In genomic region chr7:35128677-35129567, GRCm38 (mm10) we compare ENCODE assay signal across 17 mouse cellular contexts. TPM values are rescaled to one million over a fixed set of nuclear protein-coding genes. Genes with fewer than 3 reads are reported as not detected.
A peak's percentile ranks its signal among the peaks of the same experiment; 100 is the strongest.
DNase-seq lines count a peak whose midpoint lies in the region; ATAC-seq and TF ChIP-seq lines count a peak whose summit lies in the region.
"Had no signal": no experiment of that assay in that cellular context is flagged by ENCODE, and none has a peak within 500 bp of the region (broad histone marks: within the 10 kb centered on the region; RNA-seq: fewer than 3 reads in every experiment).

No protein-coding gene starts in this region.

- H3K9ac ChIP-seq in liver, embryonic 12.5 days, result no peak overlapping the region
- H3K9ac ChIP-seq in intestine, postnatal 0 days (ENCODE audit: low read depth, low read length), result no peak overlapping the region
- H3K9ac ChIP-seq in stomach, embryonic 15.5 days, result no peak overlapping the region
- H3K9ac ChIP-seq: forebrain, embryonic 13.5 days; heart, embryonic 12.5 days; midbrain, embryonic 12.5 days; neural tube, embryonic 12.5 days had no signal

- WGBS in liver, embryonic 12.5 days (ENCODE audit: insufficient replicate concordance), result 55% methylated on average over 17 of the region's 17 CpGs
- WGBS in intestine, postnatal 0 days, result 29% methylated on average over 17 of the region's 17 CpGs
- WGBS in stomach, embryonic 15.5 days, result 41% methylated on average over 17 of the region's 17 CpGs

- no peak overlapping the region for H3K27ac ChIP-seq in liver, embryonic 12.5 days
- peak overlapping the region; percentile 89 for H3K27ac ChIP-seq in brown adipose tissue, adult 24 weeks (replicated peaks; ENCODE audit: low read depth, low read length)
- no peak overlapping the region for H3K27ac ChIP-seq in intestine, postnatal 0 days (ENCODE audit: low read depth, low read length)
- no peak overlapping the region; the same call in 1 of the 2 replicates for H3K27ac ChIP-seq in stomach, embryonic 15.5 days
- H3K27ac ChIP-seq: forebrain, embryonic 13.5 days; midbrain, embryonic 12.5 days; neural tube, embryonic 12.5 days had no signal

- no peak for DNase-seq in liver
- DNase-seq in cerebellum, postnatal 4 days (ENCODE audit: low spot score in 2 of 2), result no peak
- DNase-seq: cerebellum, adult 9-10 months; gastrocnemius, postnatal 14 days; kidney, adult 8-10 months; spleen, adult 18-20 months; thymus, adult 18-20 months had no signal

- TF ChIP-seq CTCF in intestine, postnatal 0 days (IDR thresholded peaks at IDR 0.05; ENCODE audit: low read depth), result no peak

- no peak overlapping the region for H3K4me2 ChIP-seq in liver, embryonic 12.5 days
- H3K4me2 ChIP-seq in intestine, postnatal 0 days (replicated peaks; ENCODE audit: low read depth), result no peak overlapping the region
- no peak overlapping the region for H3K4me2 ChIP-seq in stomach, embryonic 15.5 days
- H3K4me2 ChIP-seq: forebrain, embryonic 13.5 days; heart, embryonic 12.5 days; midbrain, embryonic 12.5 days; neural tube, embryonic 12.5 days had no signal

- no peaks in the 10 kb centered on the region for H3K9me3 ChIP-seq in liver, embryonic 12.5 days (replicated peaks)
- H3K9me3 ChIP-seq in intestine, postnatal 0 days (ENCODE audit: control insufficient read depth), result no peaks in the 10 kb centered on the region
- no peaks in the 10 kb centered on the region for H3K9me3 ChIP-seq in stomach, embryonic 15.5 days
- H3K9me3 ChIP-seq: forebrain, embryonic 13.5 days; heart, embryonic 12.5 days; midbrain, embryonic 12.5 days; neural tube, embryonic 12.5 days had no signal

- 0 out of 2 replicates have a peak, but pooled peaks have one; percentile 14 for ATAC-seq in liver, embryonic 12.5 days
- peak; percentile 39; the same call in 1 of the 2 replicates for ATAC-seq in intestine, postnatal 0 days
- peak; percentile 45 for ATAC-seq in stomach, embryonic 15.5 days (ENCODE audit: insufficient read depth, low FRiP score, low read depth)
- ATAC-seq in megakaryocyte progenitor cell, adult 5-6 weeks (replicated peaks; ENCODE audit: poor library complexity), result no peak
- ATAC-seq: forebrain, embryonic 13.5 days had no signal

- no peaks in the 10 kb centered on the region for H3K36me3 ChIP-seq in liver, embryonic 12.5 days
- no peaks in the 10 kb centered on the region for H3K36me3 ChIP-seq in intestine, postnatal 0 days (ENCODE audit: control insufficient read depth, insufficient read depth)
- no peaks in the 10 kb centered on the region for H3K36me3 ChIP-seq in stomach, embryonic 15.5 days
- H3K36me3 ChIP-seq: heart, embryonic 12.5 days; midbrain, embryonic 12.5 days; neural tube, embryonic 12.5 days had no signal

- peaks cover 14% of the 10 kb centered on the region; the same call in 1 of the 2 replicates for H3K27me3 ChIP-seq in liver, embryonic 12.5 days (replicated peaks)
- no peaks in the 10 kb centered on the region for H3K27me3 ChIP-seq in intestine, postnatal 0 days (replicated peaks; ENCODE audit: control insufficient read depth, insufficient read depth, low read length)
- 0 out of 2 replicates have a peak, but pooled peaks cover 4% of the 10 kb centered on the region for H3K27me3 ChIP-seq in stomach, embryonic 15.5 days (replicated peaks)

- no peak overlapping the region for H3K4me3 ChIP-seq in liver, embryonic 12.5 days
- no peak overlapping the region for H3K4me3 ChIP-seq in brown adipose tissue, adult 24 weeks (ENCODE audit: insufficient read depth, low read depth, low read length)
- no peak overlapping the region for H3K4me3 ChIP-seq in intestine, postnatal 0 days (ENCODE audit: low read depth, low read length)
- H3K4me3 ChIP-seq in stomach, embryonic 15.5 days (replicated peaks), result no peak overlapping the region
- H3K4me3 ChIP-seq: forebrain, embryonic 13.5 days; heart, embryonic 12.5 days; midbrain, embryonic 12.5 days; neural tube, embryonic 12.5 days had no signal

- peaks cover 16% of the 10 kb centered on the region; the same call in 1 of the 2 replicates for H3K4me1 ChIP-seq in liver, embryonic 12.5 days
- peaks cover 26% of the 10 kb centered on the region for H3K4me1 ChIP-seq in brown adipose tissue, adult 24 weeks (ENCODE audit: control insufficient read depth, insufficient read depth, insufficient read length, low read length)
- no peaks in the 10 kb centered on the region for H3K4me1 ChIP-seq in intestine, postnatal 0 days (replicated peaks; ENCODE audit: control insufficient read depth, insufficient read depth, low read length)
- peaks cover 10% of the 10 kb centered on the region; the same call in 1 of the 2 replicates for H3K4me1 ChIP-seq in stomach, embryonic 15.5 days
- H3K4me1 ChIP-seq: midbrain, embryonic 12.5 days had no signal

RNA-seq across cellular contexts. Expression of gene Cebpa, which starts 9.8 kb away (rescaled TPM):
- polyA plus RNA-seq in liver, embryonic 12.5 days (2016; fragmentation: Nextera tagmentation; extraction: Ambion mirVana), result 11.5 and 11.6 TPM in 2 replicates
- polyA plus RNA-seq in brown adipose tissue, adult 24 weeks (2012; ENCODE audit: insufficient read depth, insufficient read length, missing spikeins), result 427 and 435 TPM in 2 replicates
- 25.1 and 28.0 TPM in 2 replicates for polyA plus RNA-seq in intestine, postnatal 0 days (2015; fragmentation: Nextera tagmentation; extraction: Ambion mirVana)
- polyA plus RNA-seq in stomach, embryonic 15.5 days (2015; fragmentation: Nextera tagmentation; extraction: Ambion mirVana), result 6.6 and 7.0 TPM in 2 replicates
- 70.5 and 75.2 TPM in 2 replicates for total RNA-seq in megakaryocyte progenitor cell, adult 5-6 weeks (2015)
- 27.2 and 29.0 TPM in 2 replicates for total RNA-seq in megakaryocyte progenitor cell, adult 5-6 weeks (2017)

RNA-seq across cellular contexts. Expression of gene Slc7a10, which starts 57.3 kb away (rescaled TPM):
- 0.59 and 1.4 TPM in 2 replicates for polyA plus RNA-seq in liver, embryonic 12.5 days (2016; fragmentation: Nextera tagmentation; extraction: Ambion mirVana)
- polyA plus RNA-seq in brown adipose tissue, adult 24 weeks (2012; ENCODE audit: insufficient read depth, insufficient read length, missing spikeins), result 7.7 and 8.3 TPM in 2 replicates
- 0.34 and 0.42 TPM in 2 replicates for polyA plus RNA-seq in intestine, postnatal 0 days (2015; fragmentation: Nextera tagmentation; extraction: Ambion mirVana)
- 2.4 and 3.3 TPM in 2 replicates for polyA plus RNA-seq in stomach, embryonic 15.5 days (2015; fragmentation: Nextera tagmentation; extraction: Ambion mirVana)
- total RNA-seq in megakaryocyte progenitor cell, adult 5-6 weeks (2015), result not detected in 2 replicates
- total RNA-seq in megakaryocyte progenitor cell, adult 5-6 weeks (2017), result not detected in 2 replicates
- total RNA-seq: hematopoietic stem cell, adult 5-6 weeks had no signal

Comparison
In these comparisons a context has a peak if more than half of its experiments do, and no peak if none do; other contexts are left out.
1. RNA of gene Cebpa, which starts 9.8 kb away (polyA plus RNA-seq): 427 to 435 TPM in brown adipose tissue, adult 24 weeks; 25.1 to 28.0 TPM in intestine, postnatal 0 days, 11.5 to 11.6 TPM in liver, embryonic 12.5 days and 6.6 to 7.0 TPM in stomach, embryonic 15.5 days; every median in the first group is over 10 times any median in the second.